Mouse (Mus musculus): ENCODE data around the gene Gm5938.

The Gm5938 gene

DNA sequence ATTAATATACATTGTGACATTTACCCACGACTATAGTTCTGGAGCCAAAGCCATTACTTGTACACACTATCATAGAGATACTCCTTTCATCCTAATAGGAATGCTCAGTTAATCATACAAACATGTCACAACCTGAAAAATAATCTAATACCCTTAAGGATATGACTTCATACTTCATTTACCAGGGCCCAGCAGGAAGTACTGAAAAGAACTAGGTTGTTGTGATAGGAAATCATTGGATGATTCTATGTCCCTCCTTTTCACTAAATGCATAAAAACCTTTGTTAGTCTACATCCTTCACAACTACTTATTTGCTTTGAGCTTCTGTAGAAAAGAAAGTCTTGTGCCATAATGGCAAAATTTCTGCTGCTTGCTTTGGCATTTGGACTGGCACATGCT, at the start of gene Gm5938:
Gene Gm5938, plus strand, starts transcription at position 301 of the 400 bp plus-strand sequence.
- in situ Hi-C loops (cut with MboI, MseI) = no loop called here

DNA sequence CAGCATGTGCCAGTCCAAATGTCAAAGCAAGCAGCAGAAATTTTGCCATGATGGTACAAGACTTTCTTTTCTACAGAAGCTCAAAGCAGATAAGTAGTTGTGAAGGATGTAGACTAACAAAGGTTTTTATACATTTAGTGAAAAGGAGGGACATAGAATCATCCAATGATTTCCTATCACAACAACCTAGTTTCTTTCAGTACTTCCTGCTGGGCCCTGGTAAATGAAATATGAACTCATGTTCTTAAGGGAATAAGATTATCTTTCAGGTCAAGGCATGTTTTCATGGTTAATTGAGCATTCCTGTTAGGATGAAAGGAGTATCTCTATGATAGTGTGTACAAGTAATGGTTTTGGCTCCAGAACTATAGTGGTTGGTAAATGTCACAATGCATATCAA, 34.0 kb upstream of the Gm5938 start, which contains the start of gene Obp1a:
Gene Obp1a, minus strand, starts transcription at position 101 of the 400 bp plus-strand sequence.
- in situ Hi-C loops (cut with MboI, MseI) = no loop called here

Data from T-helper 1 cell (primary cell).